Mouse (Mus musculus) neural tube, embryonic 10.5 days (tissue): ENCODE measurements around the gene Phtf1.

Experiments
- DNase-seq: peaks from one replicate; pipeline ENCODE4 v3.0.0-alpha.2; 2017; ENCODE audit warnings: low spot score; ENCODE audit errors: extremely low spot score

Phtf1 gene

GRCm38 (mm10) chr3:104020101-104020500, 52.2 kb downstream of the Phtf1 start:
- no peak for DNase-seq

GRCm38 (mm10) chr3:104026938-104027337, 59.0 kb downstream of the Phtf1 start:
- no peak for DNase-seq

- no peak for DNase-seq
Observed at GRCm38 (mm10) chr3:104032086-104032485, 64.2 kb downstream of the Phtf1 start.

- no peak for DNase-seq
Observed at GRCm38 (mm10) chr3:104032747-104033146, 64.8 kb downstream of the Phtf1 start.

GRCm38 (mm10) chr3:104059001-104059622, 91.2 kb downstream of the Phtf1 start:
- no peak for DNase-seq

GRCm38 (mm10) chr3:104069395-104069794, 101.5 kb downstream of the Phtf1 start:
- DNase-seq: no peak
